Mouse (Mus musculus): ENCODE results near the gene Nudt8. TPM values are rescaled to one million over a fixed set of nuclear protein-coding genes. Genes with fewer than 3 reads are reported as not detected.
"Not testable (repeated sequence)": the region's sequence is repeated elsewhere in the genome, so short reads cannot be mapped to it uniquely, and the experiment has no call there.

Gene Nudt8
- polyA plus RNA-seq, 1 experiment from 2014 or later: 28.2 TPM

GRCm38 (mm10) chr19:4042124-4042523, 41.7 kb downstream of the Nudt8 start:
- Histone ChIP-seq H3K27ac (no peak overlapping the region), H3K27me3 (no peaks in the 10 kb centered on the region), H3K9me3 (replicated peaks) (no peaks in the 10 kb centered on the region), H3K4me1 (peaks cover 14% of the 10 kb centered on the region), H3K36me3 (ENCODE audit: poor library complexity, severe bottlenecking) (no peaks in the 10 kb centered on the region), H3K4me2 (no peak overlapping the region), H3K4me3 (no peak overlapping the region), H3K9ac (no peak overlapping the region)
- WGBS: 76% methylated on average over 14 of the region's 14 CpGs
- no peak for ATAC-seq

- not testable (repeated sequence) for ATAC-seq; H3K27ac ChIP-seq; H3K4me1 ChIP-seq; H3K9me3 ChIP-seq (replicated peaks); H3K27me3 ChIP-seq; H3K36me3 ChIP-seq (ENCODE audit: poor library complexity, severe bottlenecking); H3K4me3 ChIP-seq; H3K9ac ChIP-seq; H3K4me2 ChIP-seq
- 90% methylated on average over 5 of the region's 5 CpGs for WGBS
Observed at GRCm38 (mm10) chr19:4044109-4044508, 43.7 kb downstream of the Nudt8 start.

- H3K4me3 ChIP-seq: no peak within 1 kb of the TSS
- H3K9me3 ChIP-seq (replicated peaks): peaks cover 3% of the 10 kb centered on the region; the same call in 1 of the 2 replicates
- H3K4me2 ChIP-seq: no peak within 1 kb of the TSS; the same call in 1 of the 2 replicates
- no peaks in the 10 kb centered on the region for H3K27me3 ChIP-seq
- 0 out of 2 replicates have a peak, but pooled peaks cover 4% of the 10 kb centered on the region for H3K4me1 ChIP-seq
- no peaks in the 10 kb centered on the region for H3K36me3 ChIP-seq (ENCODE audit: poor library complexity, severe bottlenecking)
- no peak within 1 kb of the TSS for H3K27ac ChIP-seq
- no peak within 1 kb of the TSS for H3K9ac ChIP-seq
- 51% methylated on average over 16 of the region's 16 CpGs for WGBS
- no peak for ATAC-seq
Observed at GRCm38 (mm10) chr19:4045966-4046865, 45.8 kb downstream of the Nudt8 start, which contains the start of gene Gstp2. TSS of gene Gstp2 (minus strand) at chr19:4046023.

GRCm38 (mm10) chr19:4046866-4047254, 46.5 kb downstream of the Nudt8 start:
- 0 out of 2 replicates have a peak, but pooled peaks cover 4% of the 10 kb centered on the region for H3K4me1 ChIP-seq
- no peak overlapping the region for H3K9ac ChIP-seq
- H3K36me3 ChIP-seq (ENCODE audit: poor library complexity, severe bottlenecking): no peaks in the 10 kb centered on the region
- no peak overlapping the region for H3K4me2 ChIP-seq
- peaks cover 5% of the 10 kb centered on the region; the same call in 1 of the 2 replicates for H3K9me3 ChIP-seq (replicated peaks)
- ATAC-seq: no peak
- H3K27me3 ChIP-seq: no peaks in the 10 kb centered on the region
- H3K27ac ChIP-seq: no peak overlapping the region
- 82% methylated on average over 8 of the region's 8 CpGs for WGBS
- H3K4me3 ChIP-seq: no peak overlapping the region

- 0 out of 2 replicates have a peak, but pooled peaks cover 4% of the 10 kb centered on the region for H3K4me1 ChIP-seq
- ATAC-seq: no peak
Observed at GRCm38 (mm10) chr19:4047859-4048258, 47.5 kb downstream of the Nudt8 start.

GRCm38 (mm10) chr19:4049069-4049468, 48.7 kb downstream of the Nudt8 start:
- not testable (repeated sequence) for H3K4me3 ChIP-seq; H3K9me3 ChIP-seq (replicated peaks); H3K36me3 ChIP-seq (ENCODE audit: poor library complexity, severe bottlenecking); H3K4me1 ChIP-seq; ATAC-seq; H3K27ac ChIP-seq; H3K9ac ChIP-seq; H3K27me3 ChIP-seq; H3K4me2 ChIP-seq
- 79% methylated on average over 5 of the region's 5 CpGs for WGBS

More at GRCm38 (mm10) chr19:4047859-4048258, 47.5 kb downstream of the Nudt8 start:
- 15% methylated on average over 4 of the region's 4 CpGs for WGBS
- no peak overlapping the region for H3K4me2 ChIP-seq
- no peaks in the 10 kb centered on the region for H3K27me3 ChIP-seq
- H3K27ac ChIP-seq: no peak overlapping the region
- H3K9ac ChIP-seq: no peak overlapping the region
- no peaks in the 10 kb centered on the region for H3K36me3 ChIP-seq (ENCODE audit: poor library complexity, severe bottlenecking)
- no peak overlapping the region for H3K4me3 ChIP-seq
- H3K9me3 ChIP-seq (replicated peaks): peaks cover 5% of the 10 kb centered on the region; the same call in 1 of the 2 replicates

- no peak for ATAC-seq
- WGBS: 93% methylated on average over 5 of the region's 5 CpGs
Observed at GRCm38 (mm10) chr19:4051016-4051415, 50.6 kb downstream of the Nudt8 start.

More at GRCm38 (mm10) chr19:4051016-4051415, 50.6 kb downstream of the Nudt8 start:
- Histone ChIP-seq H3K4me3 (no peak overlapping the region), H3K27me3 (no peaks in the 10 kb centered on the region), H3K27ac (no peak overlapping the region), H3K4me1 (0 out of 2 replicates have a peak, but pooled peaks cover 3% of the 10 kb centered on the region), H3K4me2 (no peak overlapping the region), H3K9ac (no peak overlapping the region), H3K36me3 (ENCODE audit: poor library complexity, severe bottlenecking) (no peaks in the 10 kb centered on the region), H3K9me3 (replicated peaks) (peaks cover 5% of the 10 kb centered on the region; the same call in 1 of the 2 replicates)

Other genes starting within 250 kb of the Nudt8 start
- gene Kmt5b, start 233.2 kb upstream of the Nudt8 start, polyA plus RNA-seq (2015; fragmentation: Nextera tagmentation; extraction: Ambion mirVana): 43.3 and 52.7 TPM in 2 replicates
- gene Chka, start 148.8 kb upstream of the Nudt8 start, polyA plus RNA-seq (2015; fragmentation: Nextera tagmentation; extraction: Ambion mirVana): 53.1 and 54.8 TPM in 2 replicates
- 10.4 and 11.3 TPM in 2 replicates for gene Tcirg1, start 93.4 kb upstream of the Nudt8 start, polyA plus RNA-seq (2015; fragmentation: Nextera tagmentation; extraction: Ambion mirVana)
- 197 and 208 TPM in 2 replicates for gene Ndufs8, start 87.8 kb upstream of the Nudt8 start, polyA plus RNA-seq (2015; fragmentation: Nextera tagmentation; extraction: Ambion mirVana)
- gene Aldh3b1, start 70.8 kb upstream of the Nudt8 start, polyA plus RNA-seq (2015; fragmentation: Nextera tagmentation; extraction: Ambion mirVana): 1.1 TPM in 2 replicates
- 3.8 and 5.3 TPM in 2 replicates for gene Unc93b1, start 65.4 kb upstream of the Nudt8 start, polyA plus RNA-seq (2015; fragmentation: Nextera tagmentation; extraction: Ambion mirVana)
- not detected in 2 replicates for gene Aldh3b3, start 41.9 kb upstream of the Nudt8 start, polyA plus RNA-seq (2015; fragmentation: Nextera tagmentation; extraction: Ambion mirVana)
- 0.15 TPM in 1 of 2 replicates, not detected in the other for gene Aldh3b2, start 28.3 kb upstream of the Nudt8 start, polyA plus RNA-seq (2015; fragmentation: Nextera tagmentation; extraction: Ambion mirVana)
- gene Acy3, start 14.0 kb upstream of the Nudt8 start, polyA plus RNA-seq (2015; fragmentation: Nextera tagmentation; extraction: Ambion mirVana): 0.68 and 1.4 TPM in 2 replicates
- not detected in 2 replicates for gene Tbx10, start 7.8 kb upstream of the Nudt8 start, polyA plus RNA-seq (2015; fragmentation: Nextera tagmentation; extraction: Ambion mirVana)
- gene Gm49405, start within 50 bp of the Nudt8 start, polyA plus RNA-seq (2015; fragmentation: Nextera tagmentation; extraction: Ambion mirVana): 5.4 and 5.7 TPM in 2 replicates
- gene Doc2g, start 2.7 kb downstream of the Nudt8 start, polyA plus RNA-seq (2015; fragmentation: Nextera tagmentation; extraction: Ambion mirVana): 5.5 and 5.7 TPM in 2 replicates
- 202 and 216 TPM in 2 replicates for gene Ndufv1, start 12.2 kb downstream of the Nudt8 start, polyA plus RNA-seq (2015; fragmentation: Nextera tagmentation; extraction: Ambion mirVana)
- 390 and 392 TPM in 2 replicates for gene Gstp1, start 37.4 kb downstream of the Nudt8 start, polyA plus RNA-seq (2015; fragmentation: Nextera tagmentation; extraction: Ambion mirVana)
- gene Gstp2, start 45.4 kb downstream of the Nudt8 start, polyA plus RNA-seq (2015; fragmentation: Nextera tagmentation; extraction: Ambion mirVana): 1.0 and 2.5 TPM in 2 replicates
- not detected in 2 replicates for gene Gstp3, start 59.0 kb downstream of the Nudt8 start, polyA plus RNA-seq (2015; fragmentation: Nextera tagmentation; extraction: Ambion mirVana)
- not detected in 2 replicates for gene Cabp2, start 81.0 kb downstream of the Nudt8 start, polyA plus RNA-seq (2015; fragmentation: Nextera tagmentation; extraction: Ambion mirVana)
- gene Cdk2ap2, start 96.6 kb downstream of the Nudt8 start, polyA plus RNA-seq (2015; fragmentation: Nextera tagmentation; extraction: Ambion mirVana): 77.4 and 80.3 TPM in 2 replicates
- 21.1 and 32.0 TPM in 2 replicates for gene Pitpnm1, start 99.4 kb downstream of the Nudt8 start, polyA plus RNA-seq (2015; fragmentation: Nextera tagmentation; extraction: Ambion mirVana)
- 73.7 and 75.9 TPM in 2 replicates for gene Aip, start 125.3 kb downstream of the Nudt8 start, polyA plus RNA-seq (2015; fragmentation: Nextera tagmentation; extraction: Ambion mirVana)
- gene Gpr152, start 139.2 kb downstream of the Nudt8 start, polyA plus RNA-seq (2015; fragmentation: Nextera tagmentation; extraction: Ambion mirVana): 0.04 TPM in 1 of 2 replicates, not detected in the other
- 0.09 and 0.13 TPM in 2 replicates for gene Cabp4, start 143.5 kb downstream of the Nudt8 start, polyA plus RNA-seq (2015; fragmentation: Nextera tagmentation; extraction: Ambion mirVana)
- gene Coro1b, start 148.0 kb downstream of the Nudt8 start, polyA plus RNA-seq (2015; fragmentation: Nextera tagmentation; extraction: Ambion mirVana): 126 and 144 TPM in 2 replicates
- 0.33 and 0.65 TPM in 2 replicates for gene Ptprcap, start 153.0 kb downstream of the Nudt8 start, polyA plus RNA-seq (2015; fragmentation: Nextera tagmentation; extraction: Ambion mirVana)
- 56.6 and 61.6 TPM in 2 replicates for gene Rps6kb2, start 162.8 kb downstream of the Nudt8 start, polyA plus RNA-seq (2015; fragmentation: Nextera tagmentation; extraction: Ambion mirVana)
- gene Carns1, start 174.9 kb downstream of the Nudt8 start, polyA plus RNA-seq (2015; fragmentation: Nextera tagmentation; extraction: Ambion mirVana): 2.4 and 2.5 TPM in 2 replicates
- gene Tbc1d10c, start 190.7 kb downstream of the Nudt8 start, polyA plus RNA-seq (2015; fragmentation: Nextera tagmentation; extraction: Ambion mirVana): 0.77 and 0.82 TPM in 2 replicates
- gene Ppp1ca, start 191.5 kb downstream of the Nudt8 start, polyA plus RNA-seq (2015; fragmentation: Nextera tagmentation; extraction: Ambion mirVana): 664 and 700 TPM in 2 replicates
- 28.9 and 34.7 TPM in 2 replicates for gene Rad9a, start 201.1 kb downstream of the Nudt8 start, polyA plus RNA-seq (2015; fragmentation: Nextera tagmentation; extraction: Ambion mirVana)
- 0.63 and 0.76 TPM in 2 replicates for gene Clcf1, start 213.7 kb downstream of the Nudt8 start, polyA plus RNA-seq (2015; fragmentation: Nextera tagmentation; extraction: Ambion mirVana)
- not detected in 2 replicates for gene AC109138.7, start 213.8 kb downstream of the Nudt8 start, polyA plus RNA-seq (2015; fragmentation: Nextera tagmentation; extraction: Ambion mirVana)
- gene Pold4, start 231.3 kb downstream of the Nudt8 start, polyA plus RNA-seq (2015; fragmentation: Nextera tagmentation; extraction: Ambion mirVana): 13.1 and 14.2 TPM in 2 replicates

Measured in forebrain, embryonic 13.5 days (tissue).